Mouse (Mus musculus) monocyte, adult 59 days (primary cell): ENCODE measurements around the gene Stard3. TPM values are rescaled to one million over a fixed set of nuclear protein-coding genes. Genes with fewer than 3 reads are reported as not detected.

Experiments used
- total RNA-seq, 2 experiments: library from RNA; stranded (reverse); gene quantifications; one replicate each; pipeline ENCODE4 v1.2.4; 2023

Gene Stard3
- total RNA-seq = 10 to 100 TPM; 69.1 to 91.2 TPM

GRCm38 (mm10) chr11:98358161-98359083, at the start of gene Stard3:
Gene Stard3 (plus strand): TSS chr11:98358368.

GRCm38 (mm10) chr11:98329081-98329959, 28.8 kb upstream of the Stard3 start, which contains the start of gene Neurod2:
Gene Neurod2 (minus strand): TSS chr11:98329648.

GRCm38 (mm10) chr11:98348083-98348961, 9.8 kb upstream of the Stard3 start, which contains the start of gene Ppp1r1b:
Gene Ppp1r1b (plus strand): TSS chr11:98348404.

GRCm38 (mm10) chr11:98383261-98384030, 25.3 kb downstream of the Stard3 start, which contains the start of gene Tcap:
Gene Tcap (plus strand): TSS chr11:98383811.

GRCm38 (mm10) chr11:98385638-98386585, 27.7 kb downstream of the Stard3 start, which contains the start of gene Pnmt:
Gene Pnmt (plus strand): TSS chr11:98386450.

GRCm38 (mm10) chr11:98400161-98400726, 42.1 kb downstream of the Stard3 start, which contains the start of gene Pgap3:
Gene Pgap3 (minus strand): TSS chr11:98400490.

GRCm38 (mm10) chr11:98412273-98412796, 54.2 kb downstream of the Stard3 start, which contains the start of gene Erbb2:
Gene Erbb2 (plus strand): TSS chr11:98412470.

Other genes starting within 250 kb of the Stard3 start
- 10 to 100 TPM; 45.8 to 48.2 TPM for gene Fbxl20, start 208.0 kb upstream of the Stard3 start, total RNA-seq
- 10 to 100 TPM; 48.0 to 52.5 TPM for gene Med1, start 165.1 kb upstream of the Stard3 start, total RNA-seq
- gene Cdk12, start 155.3 kb upstream of the Stard3 start, total RNA-seq = 10 to 100 TPM; 71.2 to 74.7 TPM
- not detected for gene Neurod2, start 28.7 kb upstream of the Stard3 start, total RNA-seq
- gene Ppp1r1b, start 10.0 kb upstream of the Stard3 start, total RNA-seq = not detected
- not detected for gene Tcap, start 25.4 kb downstream of the Stard3 start, total RNA-seq
- gene Pnmt, start 28.1 kb downstream of the Stard3 start, total RNA-seq = not detected
- 1 to 10 TPM; 4.0 to 4.1 TPM for gene Pgap3, start 42.1 kb downstream of the Stard3 start, total RNA-seq
- 1 to 10 TPM; 3.2 to 4.6 TPM for gene Erbb2, start 54.1 kb downstream of the Stard3 start, total RNA-seq
- 10 to 100 TPM; 55.1 to 60.0 TPM for gene Mien1, start 80.6 kb downstream of the Stard3 start, total RNA-seq
- not detected for gene Grb7, start 88.0 kb downstream of the Stard3 start, total RNA-seq
- 10 to 100 TPM; 19.1 to 27.8 TPM for gene Ikzf3, start 187.7 kb downstream of the Stard3 start, total RNA-seq
- 1 to 10 TPM in 1 of 2 experiments, not detected in 1; 3.4 TPM for gene Zpbp2, start 192.7 kb downstream of the Stard3 start, total RNA-seq
- gene Ormdl3, start 229.0 kb downstream of the Stard3 start, total RNA-seq = 10 to 100 TPM; 10.9 to 11.8 TPM
- gene Lrrc3c, start 239.9 kb downstream of the Stard3 start, total RNA-seq = not detected